Comparison of ENCODE assay signal across 23 mouse cellular contexts in genomic region chr6:49168648-49169047, GRCm38 (mm10). TPM values are rescaled to one million over a fixed set of nuclear protein-coding genes. Genes with fewer than 3 reads are reported as not detected.
DNase-seq lines count a peak whose midpoint lies in the region; ATAC-seq and TF ChIP-seq lines count a peak whose summit lies in the region.
"Had no signal": no experiment of that assay in that cellular context is flagged by ENCODE, and none has a peak within 500 bp of the region (broad histone marks: within the 10 kb centered on the region; RNA-seq: fewer than 3 reads in every experiment).

No protein-coding gene starts in this region.

- H3K27me3 ChIP-seq in embryonic facial prominence, embryonic 14.5 days (replicated peaks; ENCODE audit: control insufficient read depth, insufficient read depth, low read length), result no peaks in the 10 kb centered on the region
- H3K27me3 ChIP-seq in embryonic facial prominence, embryonic 10.5 days (replicated peaks; ENCODE audit: low read depth, poor library complexity, severe bottlenecking), result no peaks in the 10 kb centered on the region
- no peaks in the 10 kb centered on the region for H3K27me3 ChIP-seq in limb, embryonic 12.5 days
- no peaks in the 10 kb centered on the region for H3K27me3 ChIP-seq in limb, embryonic 10.5 days (ENCODE audit: low read depth, poor library complexity, severe bottlenecking)
- H3K27me3 ChIP-seq in limb, embryonic 14.5 days (ENCODE audit: control insufficient read depth, insufficient read depth, low read length), result no peaks in the 10 kb centered on the region
- H3K27me3 ChIP-seq in forebrain, embryonic 10.5 days (ENCODE audit: poor library complexity, severe bottlenecking), result no peaks in the 10 kb centered on the region
- H3K27me3 ChIP-seq: CH12.LX, Patski had no signal

- H3K36me3 ChIP-seq in embryonic facial prominence, embryonic 14.5 days (ENCODE audit: control insufficient read depth, insufficient read depth, low read length), result peaks cover 5% of the 10 kb centered on the region; the same call in 1 of the 2 replicates
- H3K36me3 ChIP-seq in embryonic facial prominence, embryonic 10.5 days (replicated peaks), result peaks cover 34% of the 10 kb centered on the region
- H3K36me3 ChIP-seq in limb, embryonic 12.5 days, result peaks cover 17% of the 10 kb centered on the region; the same call in 1 of the 2 replicates
- peaks cover 27% of the 10 kb centered on the region for H3K36me3 ChIP-seq in limb, embryonic 10.5 days
- H3K36me3 ChIP-seq in limb, embryonic 14.5 days (ENCODE audit: control insufficient read depth, insufficient read depth, low read length), result peaks cover 10% of the 10 kb centered on the region; the same call in 1 of the 2 replicates
- peaks cover 34% of the 10 kb centered on the region for H3K36me3 ChIP-seq in forebrain, embryonic 10.5 days (replicated peaks)

- 34% methylated on average over 3 of the region's 3 CpGs for WGBS in embryonic facial prominence, embryonic 14.5 days
- 68% methylated on average over 3 of the region's 3 CpGs for WGBS in embryonic facial prominence, embryonic 10.5 days
- 34% methylated on average over 3 of the region's 3 CpGs for WGBS in limb, embryonic 12.5 days
- 72% methylated on average over 3 of the region's 3 CpGs for WGBS in limb, embryonic 10.5 days
- 26% methylated on average over 3 of the region's 3 CpGs for WGBS in limb, embryonic 14.5 days
- 73% methylated on average over 3 of the region's 3 CpGs for WGBS in forebrain, embryonic 10.5 days

- no peaks in the 10 kb centered on the region; the same call in 1 of the 2 replicates for H3K4me1 ChIP-seq in embryonic facial prominence, embryonic 14.5 days (ENCODE audit: control insufficient read depth, insufficient read depth, low read length)
- H3K4me1 ChIP-seq in embryonic facial prominence, embryonic 10.5 days, result peaks cover 22% of the 10 kb centered on the region
- H3K4me1 ChIP-seq in limb, embryonic 12.5 days (replicated peaks), result peaks cover 30% of the 10 kb centered on the region
- H3K4me1 ChIP-seq in limb, embryonic 10.5 days, result peaks cover 19% of the 10 kb centered on the region
- peaks cover 11% of the 10 kb centered on the region; the same call in 1 of the 2 replicates for H3K4me1 ChIP-seq in limb, embryonic 14.5 days (ENCODE audit: control insufficient read depth, insufficient read depth, low read length)
- peaks cover 56% of the 10 kb centered on the region for H3K4me1 ChIP-seq in forebrain, embryonic 10.5 days

- no peak for TF ChIP-seq POLR2A in limb, embryonic 14.5 days (IDR thresholded peaks at IDR 0.05; ENCODE audit: borderline replicate concordance, extremely low read depth, insufficient read depth, insufficient read length)

- no peak overlapping the region for H3K27ac ChIP-seq in embryonic facial prominence, embryonic 14.5 days (replicated peaks; ENCODE audit: low read depth, low read length)
- H3K27ac ChIP-seq in embryonic facial prominence, embryonic 10.5 days (replicated peaks), result no peak overlapping the region
- H3K27ac ChIP-seq in limb, embryonic 12.5 days, result peak overlapping the region; percentile 20; the same call in 1 of the 2 replicates
- no peak overlapping the region for H3K27ac ChIP-seq in limb, embryonic 10.5 days
- 0 out of 2 replicates have a peak overlapping the region, but pooled peaks have one; percentile 34 for H3K27ac ChIP-seq in limb, embryonic 14.5 days (replicated peaks; ENCODE audit: low read depth, low read length)
- no peak overlapping the region for H3K27ac ChIP-seq in forebrain, embryonic 10.5 days

- H3K4me2 ChIP-seq in embryonic facial prominence, embryonic 14.5 days (ENCODE audit: low read depth, low read length), result no peak overlapping the region
- H3K4me2 ChIP-seq in limb, embryonic 12.5 days, result no peak overlapping the region
- no peak overlapping the region for H3K4me2 ChIP-seq in limb, embryonic 14.5 days (replicated peaks; ENCODE audit: low read depth, low read length, severe bottlenecking)

- ATAC-seq in embryonic facial prominence, embryonic 14.5 days (ENCODE audit: low read depth), result no peak
- ATAC-seq in limb, embryonic 12.5 days (ENCODE audit: insufficient number of reproducible peaks, insufficient read depth, low FRiP score, low TSS enrichment, low read depth), result no peak
- peak; percentile 17 for ATAC-seq in limb, embryonic 14.5 days (ENCODE audit: low FRiP score, low read depth)
- ATAC-seq: activated CD4-positive, CD25-positive, alpha-beta regulatory T cell, adult 4 months; CD4-positive, CD25-positive, alpha-beta regulatory T cell, adult 4 months; Patski had no signal

- H3K9me3 ChIP-seq in embryonic facial prominence, embryonic 14.5 days (ENCODE audit: control insufficient read depth, low read length), result no peaks in the 10 kb centered on the region
- no peaks in the 10 kb centered on the region for H3K9me3 ChIP-seq in embryonic facial prominence, embryonic 10.5 days
- H3K9me3 ChIP-seq in limb, embryonic 12.5 days, result no peaks in the 10 kb centered on the region
- no peaks in the 10 kb centered on the region for H3K9me3 ChIP-seq in limb, embryonic 10.5 days (replicated peaks)
- H3K9me3 ChIP-seq in limb, embryonic 14.5 days (ENCODE audit: control insufficient read depth, low read length), result no peaks in the 10 kb centered on the region
- no peaks in the 10 kb centered on the region for H3K9me3 ChIP-seq in forebrain, embryonic 10.5 days
- H3K9me3 ChIP-seq: G1E had no signal

- peak; percentile 53 for DNase-seq in embryonic facial prominence, embryonic 14.5 days (ENCODE audit: low spot score)
- DNase-seq in embryonic facial prominence, embryonic 10.5 days (ENCODE audit: low spot score), result no peak
- DNase-seq in limb, embryonic 10.5 days (ENCODE audit: low spot score), result no peak
- peak; percentile 57 for DNase-seq in NIH3T3 (ENCODE audit: low read depth)
- peak; percentile 13 for DNase-seq in limb, embryonic 14.5 days (ENCODE audit: low spot score)
- no peak for DNase-seq in forebrain, embryonic 10.5 days (ENCODE audit: extremely low spot score, low spot score)
- no peak for DNase-seq in kidney, adult 9 months
- DNase-seq: adrenal gland, adult 2 months; adrenal gland, adult 8-10 months; adrenal gland, postnatal 10 days; adrenal gland, postnatal 14 days; adrenal gland, postnatal 25 days; adrenal gland, postnatal 36 days; B cell, adult 2 months; cerebellum, adult 11 months; cerebellum, adult 11-12 months; cerebellum, adult 18-20 months had no signal

- no peak overlapping the region for H3K9ac ChIP-seq in embryonic facial prominence, embryonic 14.5 days (ENCODE audit: low read depth, low read length)
- no peak overlapping the region for H3K9ac ChIP-seq in limb, embryonic 12.5 days (replicated peaks)
- no peak overlapping the region for H3K9ac ChIP-seq in limb, embryonic 14.5 days (ENCODE audit: low read depth, low read length, severe bottlenecking)

- no peak overlapping the region for H3K4me3 ChIP-seq in embryonic facial prominence, embryonic 14.5 days (ENCODE audit: low read depth, low read length)
- H3K4me3 ChIP-seq in embryonic facial prominence, embryonic 10.5 days, result no peak overlapping the region
- no peak overlapping the region for H3K4me3 ChIP-seq in limb, embryonic 12.5 days (replicated peaks)
- no peak overlapping the region for H3K4me3 ChIP-seq in limb, embryonic 10.5 days
- H3K4me3 ChIP-seq in limb, embryonic 14.5 days (replicated peaks; ENCODE audit: low read length), result no peak overlapping the region
- H3K4me3 ChIP-seq in forebrain, embryonic 10.5 days, result no peak overlapping the region

RNA-seq across cellular contexts. Expression of gene Igf2bp3, which starts 46.1 kb away (rescaled TPM):
- polyA plus RNA-seq in embryonic facial prominence, embryonic 14.5 days (2014; fragmentation: Nextera tagmentation; extraction: Ambion mirVana), result 49.4 and 61.6 TPM in 2 replicates
- polyA plus RNA-seq in embryonic facial prominence, embryonic 10.5 days (2016; fragmentation: Nextera tagmentation; extraction: Ambion mirVana), result 159 TPM in 2 replicates
- 114 and 122 TPM in 2 replicates for polyA plus RNA-seq in limb, embryonic 12.5 days (2016; fragmentation: Nextera tagmentation; extraction: Ambion mirVana)
- polyA plus RNA-seq in limb, embryonic 10.5 days (2016; fragmentation: Nextera tagmentation; extraction: Ambion mirVana), result 148 and 149 TPM in 2 replicates
- 28.4 and 34.6 TPM in 2 replicates for polyA plus RNA-seq in limb, embryonic 14.5 days (2012; rRNA removed)
- polyA plus RNA-seq in limb, embryonic 14.5 days (2014; fragmentation: Nextera tagmentation; extraction: Ambion mirVana), result 60.8 and 71.0 TPM in 2 replicates
- polyA plus RNA-seq in forebrain, embryonic 10.5 days (2016; fragmentation: Nextera tagmentation; extraction: Ambion mirVana), result 128 and 141 TPM in 2 replicates

Comparison
In these comparisons a context has a peak if more than half of its experiments do, and no peak if none do; other contexts are left out.
1. DNase-seq: peak in embryonic facial prominence, embryonic 14.5 days (single experiment), NIH3T3 (single experiment) and limb, embryonic 14.5 days (single experiment); none in embryonic facial prominence, embryonic 10.5 days (single experiment), limb, embryonic 10.5 days (single experiment), forebrain, embryonic 10.5 days (single experiment) and kidney, adult 9 months (single experiment).
2. H3K27ac ChIP-seq: peak in limb, embryonic 12.5 days (single experiment) and limb, embryonic 14.5 days (single experiment); none in embryonic facial prominence, embryonic 14.5 days (single experiment), embryonic facial prominence, embryonic 10.5 days (single experiment), limb, embryonic 10.5 days (single experiment) and forebrain, embryonic 10.5 days (single experiment).